Mouse (Mus musculus) embryonic facial prominence, embryonic 12.5 days (tissue): ENCODE measurements at regions not wholly inside any gene's neighbourhood (a gene's known extent, or its start where the extent isn't known, plus 50 kb on each side); places are given as distances from the start of the nearest gene placed in this dataset.

Experiments used
- ATAC-seq: fragments of 200-750 bp; cut with Nextera tagmentation; 2 replicates; pipeline ENCODE4 v1.8.0; 2017; ENCODE audit not compliant: insufficient number of reproducible peaks, insufficient read depth, low FRiP score, low TSS enrichment
- H3K27ac ChIP-seq: fragments of 300-500 bp; sonication (generic); 2 replicates; pipeline ENCODE4 v1.5.1; 2016; ENCODE audit warnings: mild to moderate bottlenecking
- H3K27me3 ChIP-seq: fragments of 300-500 bp; sonication (generic); 2 replicates; pipeline ENCODE4 v1.6.1; 2016; ENCODE audit warnings: mild to moderate bottlenecking, moderate library complexity
- H3K36me3 ChIP-seq: fragments of 300-500 bp; sonication (generic); 2 replicates; pipeline ENCODE4 v1.6.1; 2016; ENCODE audit warnings: mild to moderate bottlenecking
- H3K4me1 ChIP-seq: fragments of 300-500 bp; sonication (generic); 2 replicates; pipeline ENCODE4 v1.6.1; 2016
- H3K4me2 ChIP-seq: fragments of 300-500 bp; sonication (generic); replicated peaks from 2 replicates; pipeline ENCODE4 v1.6.1; 2016; ENCODE audit warnings: mild to moderate bottlenecking, moderate library complexity
- H3K4me3 ChIP-seq: fragments of 300-500 bp; sonication (generic); 2 replicates; pipeline ENCODE4 v1.5.1; 2016; ENCODE audit warnings: mild to moderate bottlenecking
- H3K9ac ChIP-seq: fragments of 300-500 bp; sonication (generic); 2 replicates; pipeline ENCODE4 v1.6.1; 2016; ENCODE audit warnings: mild to moderate bottlenecking, moderate library complexity
- H3K9me3 ChIP-seq: fragments of 300-500 bp; sonication (generic); 2 replicates; pipeline ENCODE4 v1.6.1; 2016; ENCODE audit warnings: mild to moderate bottlenecking, moderate library complexity
- WGBS: fragments of 180-500 bp; shearing (Covaris S2); methylation state at CpG from one replicate; pipeline ENCODE4 v1.1.7; 2016; 5-methylcytosine and 5-hydroxymethylcytosine counted together

DNA sequence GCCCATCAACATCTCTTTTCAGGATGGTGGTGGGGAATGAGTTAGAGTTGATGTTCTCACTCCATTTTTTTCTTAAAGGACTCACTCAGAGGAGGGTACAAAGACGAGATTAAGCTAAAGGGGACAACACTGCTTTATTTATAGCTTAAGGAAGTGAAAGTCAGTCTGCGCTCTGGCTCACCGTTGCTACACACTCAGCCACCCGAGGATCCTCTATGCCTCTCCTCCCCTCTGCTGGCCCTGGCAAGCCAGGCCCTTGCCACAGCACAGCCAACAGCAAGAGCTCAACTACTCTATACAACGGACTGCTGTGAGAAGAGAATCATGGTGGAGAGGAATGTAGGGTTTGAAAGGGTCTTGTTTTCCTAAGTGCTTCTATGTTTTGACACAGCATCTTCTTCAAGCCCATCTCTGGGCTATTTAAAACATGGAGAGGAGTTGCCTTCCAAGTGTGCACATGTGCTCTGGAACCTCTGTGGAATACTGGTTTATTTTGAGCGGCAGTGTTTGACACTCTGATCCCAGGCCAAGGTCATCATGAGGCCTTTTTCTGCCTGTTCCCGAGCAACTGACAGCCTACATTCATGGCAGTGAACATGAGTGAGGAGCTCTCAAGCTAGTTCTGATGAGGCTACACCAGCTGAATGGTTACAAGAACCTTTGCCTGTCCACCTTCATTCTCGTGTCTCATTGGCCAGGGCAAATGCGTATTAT lies 291.9 kb upstream of the Klf4 start:
- Histone ChIP-seq H3K36me3 (no peaks in the 10 kb centered on the region), H3K9me3 (no peaks in the 10 kb centered on the region), H3K27ac (no peak overlapping the region), H3K4me3 (no peak overlapping the region), H3K9ac (no peak overlapping the region), H3K4me1 (no peaks in the 10 kb centered on the region), H3K4me2 (no peak overlapping the region), H3K27me3 (no peaks in the 10 kb centered on the region; the same call in 1 of the 2 replicates)
- ATAC-seq: no peak
- 83% methylated on average over 9 of the region's 9 CpGs for WGBS

DNA sequence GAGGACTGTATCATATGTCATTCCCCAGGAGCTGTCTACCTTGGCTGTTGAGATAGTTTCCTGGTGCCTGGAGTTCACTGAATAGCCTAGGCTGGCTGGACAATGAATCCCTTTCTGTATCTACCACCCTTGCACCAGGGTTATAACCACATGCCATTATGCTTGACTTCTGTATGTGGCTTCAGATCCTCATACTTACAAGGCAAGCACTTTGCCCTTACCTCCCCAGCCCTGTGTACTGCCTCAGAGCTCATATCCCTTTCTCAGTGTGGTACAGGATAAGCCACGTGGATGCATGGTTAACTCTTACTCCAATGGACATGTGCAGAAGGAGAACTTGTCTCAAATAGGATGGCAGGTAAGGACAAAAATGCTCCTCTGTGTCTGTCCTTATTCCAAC lies 291.3 kb upstream of the Klf4 start:
- H3K27me3 ChIP-seq: no peaks in the 10 kb centered on the region; the same call in 1 of the 2 replicates
- WGBS: 90% methylated on average over 1 of the region's 1 CpGs
- no peak overlapping the region for H3K4me2 ChIP-seq
- H3K36me3 ChIP-seq: no peaks in the 10 kb centered on the region
- H3K9ac ChIP-seq: no peak overlapping the region
- no peak overlapping the region for H3K4me3 ChIP-seq
- H3K27ac ChIP-seq: no peak overlapping the region
- no peaks in the 10 kb centered on the region for H3K9me3 ChIP-seq
- ATAC-seq: no peak
- H3K4me1 ChIP-seq: no peaks in the 10 kb centered on the region

- WGBS: 86% methylated on average over 4 of the region's 4 CpGs
- Histone ChIP-seq H3K9ac (no peak overlapping the region), H3K4me3 (no peak overlapping the region), H3K27ac (no peak overlapping the region), H3K9me3 (no peaks in the 10 kb centered on the region), H3K27me3 (no peaks in the 10 kb centered on the region), H3K4me1 (no peaks in the 10 kb centered on the region), H3K4me2 (no peak overlapping the region), H3K36me3 (no peaks in the 10 kb centered on the region)
- ATAC-seq: no peak
These were observed 285.0 kb upstream of the Klf4 start for GRCm38 (mm10) chr4:55817035-55817818.

GRCm38 (mm10) chr4:55815832-55816231 lies 283.6 kb upstream of the Klf4 start:
- H3K4me3 ChIP-seq: no peak overlapping the region
- no peak overlapping the region for H3K4me2 ChIP-seq
- H3K9ac ChIP-seq: no peak overlapping the region
- ATAC-seq: no peak
- H3K9me3 ChIP-seq: no peaks in the 10 kb centered on the region
- H3K27ac ChIP-seq: no peak overlapping the region
- no peaks in the 10 kb centered on the region for H3K36me3 ChIP-seq
- H3K27me3 ChIP-seq: no peaks in the 10 kb centered on the region
- no peaks in the 10 kb centered on the region for H3K4me1 ChIP-seq
- 90% methylated on average over 3 of the region's 3 CpGs for WGBS

DNA sequence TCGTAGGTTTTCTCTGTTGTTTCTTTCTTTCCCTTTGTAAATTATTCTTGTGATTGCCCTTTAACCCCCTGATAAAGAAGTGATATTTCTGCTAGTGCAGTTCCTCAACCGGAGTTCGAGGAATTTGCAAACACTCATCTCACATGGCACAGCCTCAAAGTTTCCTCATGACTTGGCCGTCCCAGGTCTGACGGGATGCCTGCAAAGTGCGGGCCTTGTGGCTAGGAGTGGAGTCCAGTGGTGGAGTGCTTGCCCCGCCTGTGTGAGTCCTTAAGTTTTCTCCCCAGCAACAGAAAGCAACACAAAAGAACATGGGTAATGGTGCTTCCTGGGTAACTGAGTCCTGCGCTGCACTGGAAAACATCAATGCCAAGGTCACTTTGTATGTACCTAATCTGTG lies 280.6 kb upstream of the Klf4 start:
- Histone ChIP-seq H3K4me2 (no peak overlapping the region), H3K4me1 (no peaks in the 10 kb centered on the region)

GRCm38 (mm10) chr4:55811656-55812055 lies 279.4 kb upstream of the Klf4 start:
- no peak overlapping the region for H3K27ac ChIP-seq
- no peaks in the 10 kb centered on the region for H3K36me3 ChIP-seq
- H3K9ac ChIP-seq: no peak overlapping the region
- no peaks in the 10 kb centered on the region for H3K4me1 ChIP-seq
- 82% methylated on average over 3 of the region's 3 CpGs for WGBS
- ATAC-seq: no peak
- no peak overlapping the region for H3K4me3 ChIP-seq
- H3K4me2 ChIP-seq: no peak overlapping the region
- no peaks in the 10 kb centered on the region for H3K9me3 ChIP-seq
- no peaks in the 10 kb centered on the region for H3K27me3 ChIP-seq

More for the DNA sequence above, 280.6 kb upstream of the Klf4 start:
- H3K36me3 ChIP-seq: no peaks in the 10 kb centered on the region
- H3K4me3 ChIP-seq: no peak overlapping the region
- no peaks in the 10 kb centered on the region for H3K9me3 ChIP-seq
- no peak overlapping the region for H3K9ac ChIP-seq
- H3K27me3 ChIP-seq: no peaks in the 10 kb centered on the region
- WGBS: 86% methylated on average over 8 of the region's 8 CpGs
- H3K27ac ChIP-seq: no peak overlapping the region
- no peak for ATAC-seq

GRCm38 (mm10) chr4:55808501-55808900 lies 276.2 kb upstream of the Klf4 start:
- Histone ChIP-seq H3K27me3 (no peaks in the 10 kb centered on the region), H3K36me3 (no peaks in the 10 kb centered on the region), H3K9me3 (no peaks in the 10 kb centered on the region), H3K4me1 (no peaks in the 10 kb centered on the region), H3K9ac (no peak overlapping the region), H3K4me2 (no peak overlapping the region), H3K4me3 (no peak overlapping the region), H3K27ac (no peak overlapping the region)
- 85% methylated on average over 5 of the region's 5 CpGs for WGBS
- no peak for ATAC-seq

GRCm38 (mm10) chr4:55806799-55807198 lies 274.5 kb upstream of the Klf4 start:
- Histone ChIP-seq H3K27me3 (no peaks in the 10 kb centered on the region), H3K9ac (no peak overlapping the region), H3K4me2 (no peak overlapping the region), H3K9me3 (no peaks in the 10 kb centered on the region), H3K4me1 (no peaks in the 10 kb centered on the region), H3K4me3 (no peak overlapping the region), H3K36me3 (no peaks in the 10 kb centered on the region), H3K27ac (no peak overlapping the region)
- no peak for ATAC-seq
- WGBS: 79% methylated on average over 3 of the region's 3 CpGs

- H3K9me3 ChIP-seq: no peaks in the 10 kb centered on the region
- no peaks in the 10 kb centered on the region for H3K27me3 ChIP-seq
- no peak overlapping the region for H3K27ac ChIP-seq
- no peak overlapping the region for H3K4me2 ChIP-seq
- no peaks in the 10 kb centered on the region for H3K4me1 ChIP-seq
- H3K4me3 ChIP-seq: no peak overlapping the region
- 79% methylated on average over 6 of the region's 6 CpGs for WGBS
- no peak overlapping the region for H3K9ac ChIP-seq
- no peaks in the 10 kb centered on the region for H3K36me3 ChIP-seq
- ATAC-seq: no peak
These were observed 273.2 kb upstream of the Klf4 start for GRCm38 (mm10) chr4:55805255-55806051.

DNA sequence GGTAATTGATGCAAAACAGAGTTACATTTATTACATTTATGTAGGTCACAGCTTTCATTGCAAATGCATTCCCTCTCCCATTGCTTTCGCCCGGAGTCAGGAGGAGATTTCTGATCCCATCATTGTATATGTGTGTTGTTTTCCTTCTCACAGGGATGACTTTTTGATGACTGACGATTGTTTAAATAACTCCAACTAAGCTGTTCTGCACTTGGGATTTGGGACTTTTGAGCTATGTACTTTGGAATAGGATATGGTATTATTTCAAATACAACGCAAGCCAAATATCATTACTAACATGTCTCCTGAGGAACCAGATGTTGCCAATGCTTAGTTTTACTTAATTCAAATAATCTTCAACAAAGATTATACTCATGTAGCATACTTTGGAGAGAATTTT lies 269.8 kb upstream of the Klf4 start:
- 75% methylated on average over 4 of the region's 4 CpGs for WGBS
- no peaks in the 10 kb centered on the region for H3K36me3 ChIP-seq
- no peak overlapping the region for H3K27ac ChIP-seq
- H3K9ac ChIP-seq: no peak overlapping the region
- ATAC-seq: no peak
- H3K4me1 ChIP-seq: no peaks in the 10 kb centered on the region
- H3K9me3 ChIP-seq: no peaks in the 10 kb centered on the region
- H3K4me2 ChIP-seq: no peak overlapping the region
- no peak overlapping the region for H3K4me3 ChIP-seq
- H3K27me3 ChIP-seq: no peaks in the 10 kb centered on the region

DNA sequence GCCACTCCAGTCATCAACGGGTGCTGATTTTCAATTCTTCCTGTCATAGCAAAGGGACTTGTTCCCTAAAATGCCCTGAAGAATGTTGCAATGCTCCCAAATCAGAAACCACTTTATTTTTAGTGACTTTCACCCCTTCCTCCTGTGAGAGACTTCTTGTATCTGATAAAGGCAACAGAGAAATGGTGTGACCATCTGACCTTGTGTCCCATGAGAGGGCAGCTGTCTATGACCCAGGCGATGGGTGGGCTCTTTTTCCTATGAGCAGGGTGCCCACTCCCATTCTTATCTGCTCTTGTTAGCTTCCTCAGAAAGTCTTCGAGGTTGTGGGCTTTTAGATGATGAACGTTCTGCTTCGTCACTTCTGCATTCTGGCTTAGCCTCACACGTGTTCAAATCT lies 265.8 kb upstream of the Klf4 start:
- H3K9ac ChIP-seq: no peak overlapping the region
- WGBS: 83% methylated on average over 6 of the region's 6 CpGs
- H3K27me3 ChIP-seq: no peaks in the 10 kb centered on the region
- ATAC-seq: no peak
- no peaks in the 10 kb centered on the region for H3K36me3 ChIP-seq
- H3K4me1 ChIP-seq: no peaks in the 10 kb centered on the region
- no peak overlapping the region for H3K4me2 ChIP-seq
- no peak overlapping the region for H3K27ac ChIP-seq
- no peak overlapping the region for H3K4me3 ChIP-seq
- H3K9me3 ChIP-seq: no peaks in the 10 kb centered on the region
